Mouse (Mus musculus): ENCODE measurements at regions not wholly inside any gene's neighbourhood (a gene's known extent, or its start where the extent isn't known, plus 50 kb on each side); places are given as distances from the start of the nearest gene placed in this dataset.

GRCm38 (mm10) chr2:146625166-146625751 lies 113.1 kb upstream of the Ralgapa2 start:
- peak; percentile 31 for DNase-seq

- no peak for DNase-seq
These were observed 114.4 kb upstream of the Ralgapa2 start for GRCm38 (mm10) chr2:146626531-146626930.

GRCm38 (mm10) chr2:146630179-146630578 lies 118.0 kb upstream of the Ralgapa2 start:
- DNase-seq: peak; percentile 63

- DNase-seq: peak; percentile 82
These were observed 119.0 kb upstream of the Ralgapa2 start for GRCm38 (mm10) chr2:146631098-146631497.

- peak; percentile 80 for DNase-seq
These were observed 121.4 kb upstream of the Ralgapa2 start for GRCm38 (mm10) chr2:146633329-146634070.

- peak; percentile 64 for DNase-seq
These were observed 125.4 kb upstream of the Ralgapa2 start for GRCm38 (mm10) chr2:146637573-146637972.

GRCm38 (mm10) chr2:146646237-146646972 lies 134.3 kb upstream of the Ralgapa2 start:
- DNase-seq: peak; percentile 66

- DNase-seq: no peak
These were observed 134.8 kb upstream of the Ralgapa2 start for GRCm38 (mm10) chr2:146646973-146647282.

GRCm38 (mm10) chr2:146661346-146661745 lies 149.2 kb upstream of the Ralgapa2 start:
- DNase-seq: no peak

GRCm38 (mm10) chr2:146672761-146673160 lies 160.6 kb upstream of the Ralgapa2 start:
- DNase-seq: no peak

GRCm38 (mm10) chr2:146681979-146682378 lies 169.8 kb upstream of the Ralgapa2 start:
- DNase-seq: no peak

GRCm38 (mm10) chr2:146685854-146686507 lies 169.7 kb upstream of the Kiz start:
- DNase-seq: no peak

GRCm38 (mm10) chr2:146688544-146688943 lies 167.1 kb upstream of the Kiz start:
- peak; percentile 82 for DNase-seq

GRCm38 (mm10) chr2:146693484-146693883 lies 162.2 kb upstream of the Kiz start:
- no peak for DNase-seq

GRCm38 (mm10) chr2:146694041-146694440 lies 161.6 kb upstream of the Kiz start:
- no peak for DNase-seq

GRCm38 (mm10) chr2:146696277-146696676 lies 159.4 kb upstream of the Kiz start:
- DNase-seq: peak; percentile 82

- DNase-seq: no peak
These were observed 158.9 kb upstream of the Kiz start for GRCm38 (mm10) chr2:146696727-146697126.

- no peak for DNase-seq
These were observed 145.0 kb upstream of the Kiz start for GRCm38 (mm10) chr2:146710676-146711075.

GRCm38 (mm10) chr2:146721184-146721715 lies 134.4 kb upstream of the Kiz start:
- DNase-seq: peak; percentile 19

- DNase-seq: no peak
These were observed 133.2 kb upstream of the Kiz start for GRCm38 (mm10) chr2:146722351-146723025.

- DNase-seq: no peak
These were observed 132.5 kb upstream of the Kiz start for GRCm38 (mm10) chr2:146723172-146723571.

- DNase-seq: no peak
These were observed 132.0 kb upstream of the Kiz start for GRCm38 (mm10) chr2:146723671-146724070.

All from heart, adult 11 months (tissue).